Mouse (Mus musculus): ENCODE measurements around the gene Tesmin. TPM values are rescaled to one million over a fixed set of nuclear protein-coding genes. Genes with fewer than 3 reads are reported as not detected.

Tesmin gene
- polyA plus RNA-seq, 1 experiment, result 0.39 TPM

GRCm38 (mm10) chr19:3404030-3404429 is 15.4 kb downstream of the Tesmin start:
- no peak for TF ChIP-seq MAX (IDR thresholded peaks at IDR 0.05)
- no peak for TF ChIP-seq MYOD1 (IDR thresholded peaks at IDR 0.05; ENCODE audit: control insufficient read depth, insufficient read length, low read depth)
- TF ChIP-seq MYOG (IDR thresholded peaks at IDR 0.05; ENCODE audit: control insufficient read depth, extremely low read depth, insufficient read length), result no peak
- TF ChIP-seq USF1 (IDR thresholded peaks at IDR 0.05; ENCODE audit: low read depth), result no peak
- TF ChIP-seq FOSL1 (IDR thresholded peaks at IDR 0.05; ENCODE audit: insufficient read depth, low read length, poor library complexity, severe bottlenecking), result no peak
- TF ChIP-seq CTCF (IDR thresholded peaks at IDR 0.05; ENCODE audit: control insufficient read depth, insufficient read depth, insufficient read length), result no peak
- TF ChIP-seq CEBPB (IDR thresholded peaks at IDR 0.05; ENCODE audit: low read depth), result no peak
- Histone ChIP-seq H3ac (ENCODE audit: control insufficient read depth, insufficient read length, low read depth) (no peak overlapping the region), H3K4me3 (ENCODE audit: insufficient read depth, poor library complexity, severe bottlenecking) (no peak overlapping the region), H3K36me3 (ENCODE audit: control insufficient read depth, insufficient read depth) (no peaks in the 10 kb centered on the region), H3K27me3 (ENCODE audit: control insufficient read depth, insufficient read depth, insufficient read length) (no peaks in the 10 kb centered on the region), H3K79me3 (ENCODE audit: low read depth) (no peaks in the 10 kb centered on the region), H3K79me2 (ENCODE audit: control insufficient read depth, insufficient read depth) (no peaks in the 10 kb centered on the region)

- H3K79me3 ChIP-seq (ENCODE audit: low read depth), result no peaks in the 10 kb centered on the region
- no peaks in the 10 kb centered on the region for H3K79me2 ChIP-seq (ENCODE audit: control insufficient read depth, insufficient read depth)
- H3K27me3 ChIP-seq (ENCODE audit: control insufficient read depth, insufficient read depth, insufficient read length), result no peaks in the 10 kb centered on the region
- H3K36me3 ChIP-seq (ENCODE audit: control insufficient read depth, insufficient read depth), result no peaks in the 10 kb centered on the region
- H3K4me3 ChIP-seq (ENCODE audit: insufficient read depth, poor library complexity, severe bottlenecking), result no peak overlapping the region
- H3ac ChIP-seq (ENCODE audit: control insufficient read depth, insufficient read length, low read depth), result no peak overlapping the region
- TF ChIP-seq CEBPB (IDR thresholded peaks at IDR 0.05; ENCODE audit: low read depth) (no peak), MYOG (IDR thresholded peaks at IDR 0.05; ENCODE audit: control insufficient read depth, extremely low read depth, insufficient read length) (no peak), MYOD1 (IDR thresholded peaks at IDR 0.05; ENCODE audit: control insufficient read depth, insufficient read length, low read depth) (no peak), CTCF (IDR thresholded peaks at IDR 0.05; ENCODE audit: control insufficient read depth, insufficient read depth, insufficient read length) (no peak), FOSL1 (IDR thresholded peaks at IDR 0.05; ENCODE audit: insufficient read depth, low read length, poor library complexity, severe bottlenecking) (no peak), MAX (IDR thresholded peaks at IDR 0.05) (no peak), USF1 (IDR thresholded peaks at IDR 0.05; ENCODE audit: low read depth) (no peak)
These were observed 17.0 kb downstream of the Tesmin start for GRCm38 (mm10) chr19:3405531-3406281.

DNA sequence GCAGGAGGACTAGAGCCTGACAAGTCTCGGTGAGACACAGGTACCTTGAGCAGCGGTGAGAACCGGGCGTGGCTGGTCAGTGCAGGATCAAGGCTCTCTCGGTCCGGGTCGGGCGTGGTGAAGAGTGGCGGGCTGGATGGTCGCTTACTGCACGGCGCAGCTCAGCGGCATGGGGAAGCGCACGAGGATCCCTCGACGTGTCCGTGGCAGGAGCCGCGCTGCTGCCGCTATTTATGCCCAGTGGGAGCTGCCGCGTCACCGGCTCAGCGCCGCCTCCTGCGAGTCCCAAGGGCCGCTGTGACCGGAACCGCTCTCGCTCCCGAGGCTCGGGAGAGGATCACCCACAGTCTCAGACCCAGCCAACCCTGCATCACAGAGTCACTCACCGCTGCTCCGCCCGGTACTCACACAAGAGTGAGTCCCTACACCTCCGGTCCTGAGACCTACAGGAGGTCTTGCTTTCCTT is 25.6 kb downstream of the Tesmin start, which contains the start of gene Gal:
TSS of gene Gal (minus strand) at position 277 of the 466 bp plus-strand sequence.
- H3K4me3 ChIP-seq (ENCODE audit: insufficient read depth, poor library complexity, severe bottlenecking), result no peak within 1 kb of the TSS

DNA sequence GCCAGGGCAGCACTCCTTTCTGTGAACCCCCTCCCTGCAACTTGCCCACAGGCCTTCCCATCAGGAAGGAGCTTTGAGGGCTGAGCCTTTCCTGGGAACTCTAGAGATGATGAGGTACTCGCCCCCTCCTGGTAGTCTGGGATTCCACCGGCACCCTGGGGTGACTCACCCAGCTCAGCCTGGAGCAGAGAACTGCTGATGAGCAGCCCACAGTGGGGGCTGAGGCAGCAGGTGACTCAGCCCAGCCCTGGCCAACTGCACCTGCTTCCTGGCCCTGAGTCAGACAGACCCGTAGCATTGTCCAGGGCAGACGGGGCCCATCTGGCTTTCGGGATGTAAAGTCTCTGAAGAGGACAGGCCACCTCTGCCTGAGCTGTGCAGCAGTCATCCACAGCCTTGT is 30.6 kb downstream of the Tesmin start:
- no peak for TF ChIP-seq MAX (IDR thresholded peaks at IDR 0.05)
- TF ChIP-seq FOSL1 (IDR thresholded peaks at IDR 0.05; ENCODE audit: insufficient read depth, low read length, poor library complexity, severe bottlenecking), result no peak
- peak; percentile 95 for TF ChIP-seq MYOD1 (IDR thresholded peaks at IDR 0.05; ENCODE audit: control insufficient read depth, insufficient read length, low read depth)
- Histone ChIP-seq H3K4me3 (ENCODE audit: insufficient read depth, poor library complexity, severe bottlenecking) (no peak overlapping the region), H3ac (ENCODE audit: control insufficient read depth, insufficient read length, low read depth) (no peak overlapping the region), H3K79me2 (ENCODE audit: control insufficient read depth, insufficient read depth) (no peaks in the 10 kb centered on the region), H3K27me3 (ENCODE audit: control insufficient read depth, insufficient read depth, insufficient read length) (no peaks in the 10 kb centered on the region), H3K36me3 (ENCODE audit: control insufficient read depth, insufficient read depth) (no peaks in the 10 kb centered on the region), H3K79me3 (ENCODE audit: low read depth) (no peaks in the 10 kb centered on the region)

More for the DNA sequence above, 25.6 kb downstream of the Tesmin start, which contains the start of gene Gal:
- Histone ChIP-seq H3ac (ENCODE audit: control insufficient read depth, insufficient read length, low read depth) (no peak within 1 kb of the TSS), H3K27me3 (ENCODE audit: control insufficient read depth, insufficient read depth, insufficient read length) (no peaks in the 10 kb centered on the region), H3K79me3 (ENCODE audit: low read depth) (no peaks in the 10 kb centered on the region), H3K79me2 (ENCODE audit: control insufficient read depth, insufficient read depth) (no peaks in the 10 kb centered on the region), H3K36me3 (ENCODE audit: control insufficient read depth, insufficient read depth) (no peaks in the 10 kb centered on the region)
- TF ChIP-seq CTCF (IDR thresholded peaks at IDR 0.05; ENCODE audit: control insufficient read depth, insufficient read depth, insufficient read length) (no peak), CEBPB (IDR thresholded peaks at IDR 0.05; ENCODE audit: low read depth) (no peak), USF1 (IDR thresholded peaks at IDR 0.05; ENCODE audit: low read depth) (no peak), FOSL1 (IDR thresholded peaks at IDR 0.05; ENCODE audit: insufficient read depth, low read length, poor library complexity, severe bottlenecking) (no peak), MYOG (IDR thresholded peaks at IDR 0.05; ENCODE audit: control insufficient read depth, extremely low read depth, insufficient read length) (no peak), MYOD1 (IDR thresholded peaks at IDR 0.05; ENCODE audit: control insufficient read depth, insufficient read length, low read depth) (no peak)

DNA sequence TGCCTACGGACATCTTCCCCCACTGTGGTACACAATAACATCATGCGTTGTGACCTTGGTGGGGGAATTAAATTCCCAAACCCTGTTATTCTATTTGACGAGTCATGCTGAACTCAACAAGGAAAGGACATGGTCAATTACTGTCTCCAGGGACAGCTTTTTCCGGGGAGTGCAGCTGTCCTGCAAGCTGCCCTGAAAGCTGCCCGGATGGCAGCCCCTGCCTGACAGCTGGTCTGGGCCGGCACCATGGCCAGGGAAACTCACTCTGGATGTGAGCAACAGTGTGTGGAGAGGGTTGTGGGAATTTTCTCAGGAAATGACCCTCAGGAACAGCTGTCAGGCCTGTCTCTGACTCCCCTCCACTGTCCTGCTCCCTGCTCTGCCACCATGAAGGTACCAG is 33.8 kb downstream of the Tesmin start:
- no peak overlapping the region for H3K4me3 ChIP-seq (ENCODE audit: insufficient read depth, poor library complexity, severe bottlenecking)
- H3K36me3 ChIP-seq (ENCODE audit: control insufficient read depth, insufficient read depth), result no peaks in the 10 kb centered on the region
- no peaks in the 10 kb centered on the region for H3K27me3 ChIP-seq (ENCODE audit: control insufficient read depth, insufficient read depth, insufficient read length)
- no peaks in the 10 kb centered on the region for H3K79me2 ChIP-seq (ENCODE audit: control insufficient read depth, insufficient read depth)
- no peak overlapping the region for H3ac ChIP-seq (ENCODE audit: control insufficient read depth, insufficient read length, low read depth)
- TF ChIP-seq CEBPB (IDR thresholded peaks at IDR 0.05; ENCODE audit: low read depth), result no peak
- TF ChIP-seq MYOD1 (IDR thresholded peaks at IDR 0.05; ENCODE audit: control insufficient read depth, insufficient read length, low read depth), result peak; percentile 94
- no peaks in the 10 kb centered on the region for H3K79me3 ChIP-seq (ENCODE audit: low read depth)

DNA sequence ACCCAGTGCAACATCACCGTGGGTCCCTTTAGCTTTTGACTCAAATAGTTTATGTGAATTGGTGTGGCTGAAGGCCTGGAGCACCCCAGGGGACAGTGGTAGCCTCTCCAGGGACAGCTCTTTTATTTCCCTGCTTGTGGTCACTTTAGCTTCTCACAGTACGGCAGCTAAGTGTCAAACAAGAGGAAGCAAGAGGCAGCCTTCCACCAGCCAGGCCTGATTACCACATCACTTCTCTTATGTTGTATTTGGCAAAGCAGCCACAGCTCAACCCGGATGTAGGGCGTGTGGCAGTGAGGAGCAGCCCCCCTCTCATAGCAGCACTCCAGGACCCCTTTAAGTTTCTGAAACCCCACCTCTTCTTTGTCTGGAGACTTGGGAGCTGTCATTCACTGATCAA is 34.3 kb downstream of the Tesmin start:
- H3K36me3 ChIP-seq (ENCODE audit: control insufficient read depth, insufficient read depth), result no peaks in the 10 kb centered on the region
- TF ChIP-seq CEBPB (IDR thresholded peaks at IDR 0.05; ENCODE audit: low read depth) (no peak), MAX (IDR thresholded peaks at IDR 0.05) (no peak), MYOD1 (IDR thresholded peaks at IDR 0.05; ENCODE audit: control insufficient read depth, insufficient read length, low read depth) (no peak), MYOG (IDR thresholded peaks at IDR 0.05; ENCODE audit: control insufficient read depth, extremely low read depth, insufficient read length) (no peak), USF1 (IDR thresholded peaks at IDR 0.05; ENCODE audit: low read depth) (no peak), FOSL1 (IDR thresholded peaks at IDR 0.05; ENCODE audit: insufficient read depth, low read length, poor library complexity, severe bottlenecking) (no peak), CTCF (IDR thresholded peaks at IDR 0.05; ENCODE audit: control insufficient read depth, insufficient read depth, insufficient read length) (no peak)
- no peak overlapping the region for H3K4me3 ChIP-seq (ENCODE audit: insufficient read depth, poor library complexity, severe bottlenecking)
- H3K79me3 ChIP-seq (ENCODE audit: low read depth), result no peaks in the 10 kb centered on the region
- no peaks in the 10 kb centered on the region for H3K79me2 ChIP-seq (ENCODE audit: control insufficient read depth, insufficient read depth)
- H3ac ChIP-seq (ENCODE audit: control insufficient read depth, insufficient read length, low read depth), result no peak overlapping the region
- H3K27me3 ChIP-seq (ENCODE audit: control insufficient read depth, insufficient read depth, insufficient read length), result no peaks in the 10 kb centered on the region

All from C2C12 (cell line).